Comparison of ENCODE assay signal across 8 mouse cellular contexts in genomic region chr9:50528293-50528892, GRCm38 (mm10). TPM values are rescaled to one million over a fixed set of nuclear protein-coding genes. Genes with fewer than 3 reads are reported as not detected.
DNase-seq lines count a peak whose midpoint lies in the region; ATAC-seq and TF ChIP-seq lines count a peak whose summit lies in the region.

Pts (minus strand) TSS chr9:50528724.

- no peaks in the 10 kb centered on the region for H3K9me3 ChIP-seq in E14TG2a.4 (ENCODE audit: low read length)
- H3K9me3 ChIP-seq in forebrain, embryonic 13.5 days (replicated peaks): no peaks in the 10 kb centered on the region
- no peaks in the 10 kb centered on the region for H3K9me3 ChIP-seq in liver, postnatal 0 days (ENCODE audit: low read length)
- no peaks in the 10 kb centered on the region for H3K9me3 ChIP-seq in neural tube, embryonic 14.5 days (ENCODE audit: control insufficient read depth, low read length)

- WGBS in forebrain, embryonic 13.5 days: under 1% methylated on average over 54 of the region's 54 CpGs
- WGBS in large intestine, adult 2 months: under 1% methylated on average over 54 of the region's 54 CpGs
- WGBS in liver, postnatal 0 days (ENCODE audit: insufficient replicate concordance): 1% methylated on average over 54 of the region's 54 CpGs
- WGBS in neural tube, embryonic 14.5 days: under 1% methylated on average over 54 of the region's 54 CpGs

- no peaks in the 10 kb centered on the region for H3K36me3 ChIP-seq in E14TG2a.4 (ENCODE audit: insufficient read depth, low read length)
- H3K36me3 ChIP-seq in forebrain, embryonic 13.5 days (ENCODE audit: poor library complexity, severe bottlenecking): no peaks in the 10 kb centered on the region
- peaks cover 11% of the 10 kb centered on the region; the same call in 1 of the 2 replicates for H3K36me3 ChIP-seq in liver, postnatal 0 days (replicated peaks; ENCODE audit: insufficient read depth, low read length)
- no peaks in the 10 kb centered on the region for H3K36me3 ChIP-seq in neural tube, embryonic 14.5 days (ENCODE audit: control insufficient read depth, insufficient read depth, low read length)

- peak within 1 kb of the TSS; percentile 65 for H3K27ac ChIP-seq in forebrain, embryonic 13.5 days
- H3K27ac ChIP-seq in liver, postnatal 0 days (ENCODE audit: low read depth): peak within 1 kb of the TSS; percentile 76
- H3K27ac ChIP-seq in neural tube, embryonic 14.5 days (ENCODE audit: low read depth, low read length): peak within 1 kb of the TSS; percentile 83

- H3K4me1 ChIP-seq in E14TG2a.4 (replicated peaks; ENCODE audit: low read depth, low read length): peaks cover 9% of the 10 kb centered on the region
- peaks cover 15% of the 10 kb centered on the region for H3K4me1 ChIP-seq in forebrain, embryonic 13.5 days
- H3K4me1 ChIP-seq in liver, postnatal 0 days (ENCODE audit: insufficient read depth): peaks cover 11% of the 10 kb centered on the region; the same call in 1 of the 2 replicates
- H3K4me1 ChIP-seq in neural tube, embryonic 14.5 days (ENCODE audit: control insufficient read depth, insufficient read depth, low read length): peaks cover 10% of the 10 kb centered on the region; the same call in 1 of the 2 replicates

- intact Hi-C loops in heart, postnatal 10 days (cut with DNase I): loop anchor here (1.0 to 5.0 kb wide), 3 partner anchors 65 to 1041 kb away; partner anchors contain the start of gene Ttc12

- peak within 1 kb of the TSS; percentile 89 for H3K4me3 ChIP-seq in E14TG2a.4 (replicated peaks; ENCODE audit: low read length)
- peak within 1 kb of the TSS; percentile 81 for H3K4me3 ChIP-seq in forebrain, embryonic 13.5 days
- H3K4me3 ChIP-seq in liver, postnatal 0 days (ENCODE audit: low read depth, low read length): peak within 1 kb of the TSS; percentile 70
- peak within 1 kb of the TSS; percentile 81 for H3K4me3 ChIP-seq in neural tube, embryonic 14.5 days (ENCODE audit: low read depth, low read length)

- TF ChIP-seq EP300 in liver, postnatal 0 days (IDR thresholded peaks at IDR 0.05; ENCODE audit: low read depth): no peak

- H3K27me3 ChIP-seq in E14TG2a.4 (ENCODE audit: insufficient read depth, low read length): no peaks in the 10 kb centered on the region; the same call in 1 of the 2 replicates
- H3K27me3 ChIP-seq in forebrain, embryonic 13.5 days: no peaks in the 10 kb centered on the region
- H3K27me3 ChIP-seq in liver, postnatal 0 days (ENCODE audit: insufficient read depth, low read length): no peaks in the 10 kb centered on the region
- no peaks in the 10 kb centered on the region for H3K27me3 ChIP-seq in neural tube, embryonic 14.5 days (ENCODE audit: control insufficient read depth, insufficient read depth, low read length)

- H3K9ac ChIP-seq in forebrain, embryonic 13.5 days: peak within 1 kb of the TSS; percentile 77
- peak within 1 kb of the TSS; percentile 71 for H3K9ac ChIP-seq in liver, postnatal 0 days (replicated peaks)
- H3K9ac ChIP-seq in neural tube, embryonic 14.5 days (replicated peaks; ENCODE audit: low read depth, low read length): peak within 1 kb of the TSS; percentile 78

- TF ChIP-seq CTCF in E14TG2a.4 (conservative IDR thresholded peaks at IDR 0.05; ENCODE audit: low read length): peak; percentile 81
- TF ChIP-seq CTCF in liver, postnatal 0 days (IDR thresholded peaks at IDR 0.05; ENCODE audit: low read depth): peak; percentile 94

- peak within 1 kb of the TSS; percentile 59 for H3K4me2 ChIP-seq in forebrain, embryonic 13.5 days
- H3K4me2 ChIP-seq in liver, postnatal 0 days (ENCODE audit: low read depth, low read length): peak within 1 kb of the TSS; percentile 90
- peak within 1 kb of the TSS; percentile 64 for H3K4me2 ChIP-seq in neural tube, embryonic 14.5 days (ENCODE audit: low read depth, low read length)

- DNase-seq in c-Kit-positive CD71-positive TER-119-positive erythroid progenitor cells, embryonic 14.5 days (ENCODE audit: low spot score): peak; percentile 98
- DNase-seq in heart, postnatal 10 days: peak; percentile 98
- DNase-seq in large intestine, adult 2 months (ENCODE audit: low read depth, low spot score): no peak
- peak; percentile 99 for DNase-seq in liver, postnatal 0 days
- DNase-seq in testis, postnatal 10 days (ENCODE audit: low spot score): peak; percentile 98

- ATAC-seq in forebrain, embryonic 13.5 days: peak; percentile 99
- peak; percentile 99 for ATAC-seq in liver, postnatal 0 days
- ATAC-seq in neural tube, embryonic 14.5 days (ENCODE audit: low read depth): peak; percentile 99

RNA-seq across cellular contexts. Expression of gene Pts, which starts in this region (rescaled TPM):
- 97.0 and 102 TPM in 2 replicates for polyA plus RNA-seq in forebrain, embryonic 13.5 days (2015; fragmentation: Nextera tagmentation; extraction: Ambion mirVana)
- total RNA-seq in heart, postnatal 10 days (2021): 10 to 100 TPM; 31.7 to 36.8 TPM
- polyA plus RNA-seq in large intestine, adult 2 months (2012; rRNA removed): 21.1 and 32.5 TPM in 2 replicates
- polyA plus RNA-seq in liver, postnatal 0 days (2015; fragmentation: Nextera tagmentation; extraction: Ambion mirVana): 44.6 and 48.9 TPM in 2 replicates
- polyA plus RNA-seq in neural tube, embryonic 14.5 days (2014; fragmentation: Nextera tagmentation; extraction: Ambion mirVana): 112 and 126 TPM in 2 replicates
